Mouse (Mus musculus) liver, postnatal 0 days (tissue): ENCODE measurements around the gene Prkaca. TPM values are rescaled to one million over a fixed set of nuclear protein-coding genes. Genes with fewer than 3 reads are reported as not detected.
"Not testable (repeated sequence)": the region's sequence is repeated elsewhere in the genome, so short reads cannot be mapped to it uniquely, and the experiment has no call there.

Source experiments
- ATAC-seq: fragments of 200-750 bp; cut with Nextera tagmentation; 2 replicates; pipeline ENCODE4 v1.8.0; 2017; ENCODE audit warnings: mild to moderate bottlenecking, moderate library complexity
- DNase-seq: peaks from one replicate; pipeline ENCODE4 v3.0.0-alpha.2; 2016
- H3K27ac ChIP-seq: fragments of 300-500 bp; sonication (generic); 2 replicates; pipeline ENCODE4 v1.5.1; 2014; ENCODE audit warnings: antibody characterized with exemption, moderate library complexity, mild to moderate bottlenecking, low read depth
- H3K27me3 ChIP-seq: fragments of 300-500 bp; sonication (generic); 2 replicates; pipeline ENCODE4 v1.6.1; 2014; ENCODE audit warnings: low read length, control low read depth, mixed read lengths; ENCODE audit not compliant: insufficient read depth
- H3K36me3 ChIP-seq: fragments of 300-500 bp; sonication (generic); replicated peaks from 2 replicates; pipeline ENCODE4 v1.6.1; 2014; ENCODE audit warnings: mild to moderate bottlenecking, control low read depth, low read length, moderate library complexity, mixed read lengths; ENCODE audit not compliant: insufficient read depth
- H3K4me1 ChIP-seq: fragments of 300-500 bp; sonication (generic); 2 replicates; pipeline ENCODE4 v1.6.1; 2014; ENCODE audit warnings: antibody characterized with exemption, mild to moderate bottlenecking, control low read depth; ENCODE audit not compliant: insufficient read depth
- H3K4me2 ChIP-seq: fragments of 300-500 bp; sonication (generic); 2 replicates; pipeline ENCODE4 v1.6.1; 2014; ENCODE audit warnings: low read depth, mild to moderate bottlenecking, low read length, moderate library complexity, mixed read lengths
- H3K4me3 ChIP-seq: fragments of 300-500 bp; sonication (generic); 2 replicates; pipeline ENCODE4 v1.5.1; 2014; ENCODE audit warnings: low read depth, low read length
- H3K9ac ChIP-seq: fragments of 300-500 bp; sonication (generic); replicated peaks from 2 replicates; pipeline ENCODE4 v1.6.1; 2014; ENCODE audit warnings: mild to moderate bottlenecking, moderate library complexity
- H3K9me3 ChIP-seq: fragments of 300-500 bp; sonication (generic); 2 replicates; pipeline ENCODE4 v1.6.1; 2016; ENCODE audit warnings: mild to moderate bottlenecking, control low read depth, low read length, mixed read lengths
- CTCF ChIP-seq: sonication (generic); IDR thresholded peaks from 2 replicates; pipeline ENCODE4 v1.5.1; 2016; ENCODE audit warnings: antibody characterized with exemption, low read depth
- EP300 ChIP-seq: IDR thresholded peaks from 2 replicates; pipeline ENCODE4 v1.6.1; 2016; ENCODE audit warnings: antibody characterized with exemption, low read depth, mild to moderate bottlenecking
- WGBS: fragments of 180-500 bp; shearing (Covaris S2); extraction: QIAGEN DNeasy Blood & Tissue Kit; methylation state at CpG from one replicate; pipeline ENCODE4 v1.1.7; 2014; ENCODE audit not compliant: insufficient replicate concordance; 5-methylcytosine and 5-hydroxymethylcytosine counted together
- polyA plus RNA-seq: library from polyadenylated mRNA; unstranded; fragments of >200 nt; fragmentation: Nextera tagmentation; extraction: Ambion mirVana; gene quantifications from 2 replicates; pipeline ENCODE4 v1.2.1, GENCODE M21; 2015

The Prkaca gene
- polyA plus RNA-seq, 1 experiment from 2014 or later, result 28.2 TPM

DNA sequence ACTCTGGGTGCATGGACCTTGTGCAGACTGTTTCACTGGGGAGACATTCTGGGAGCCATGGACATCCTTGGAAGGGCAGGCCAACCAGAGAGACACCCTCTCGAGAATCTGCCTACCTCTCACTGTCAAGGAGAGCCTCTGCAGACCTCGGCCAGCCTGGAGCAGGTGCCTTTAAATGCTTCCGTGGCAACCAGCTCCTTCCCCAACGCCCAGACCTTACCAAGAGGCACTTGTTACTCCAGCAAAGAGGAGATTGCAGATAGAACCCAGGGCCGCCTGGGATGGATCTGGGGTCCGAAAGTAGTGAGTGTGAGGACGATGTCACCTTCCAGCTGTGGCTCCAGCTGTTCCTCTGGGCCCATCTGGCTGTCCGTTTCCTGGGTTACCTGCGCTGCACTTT is 5.4 kb downstream of the Prkaca start:
- WGBS, result 82% methylated on average over 9 of the region's 9 CpGs
- Histone ChIP-seq H3K4me2 (no peak overlapping the region), H3K4me3 (no peak overlapping the region), H3K27ac (peak overlapping the region; percentile 55), H3K4me1 (peaks cover 29% of the 10 kb centered on the region), H3K9ac (no peak overlapping the region), H3K36me3 (peaks cover 12% of the 10 kb centered on the region), H3K9me3 (no peaks in the 10 kb centered on the region), H3K27me3 (no peaks in the 10 kb centered on the region)
- TF ChIP-seq CTCF (no peak), EP300 (no peak)
- ATAC-seq (no peak), DNase-seq (no peak)

DNA sequence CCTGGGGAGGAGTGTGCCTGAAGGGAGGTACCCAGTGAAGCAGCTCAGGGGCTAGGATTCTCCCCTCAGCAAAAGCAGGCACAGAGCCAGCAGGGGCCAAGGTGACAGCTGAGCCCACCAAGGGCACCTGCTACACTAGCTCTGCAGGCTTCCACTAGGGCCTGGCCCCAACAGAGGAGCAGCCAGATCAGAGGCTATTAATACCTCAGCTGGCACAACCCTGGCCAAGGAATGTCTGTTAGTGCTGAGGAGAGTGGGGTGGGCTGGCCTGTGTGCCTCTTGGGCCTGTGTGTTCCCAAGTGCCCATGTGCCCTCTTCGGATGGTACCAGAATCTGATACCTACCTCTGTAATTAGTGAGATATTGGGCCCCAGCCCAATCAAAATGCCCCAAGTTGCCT is 7.5 kb downstream of the Prkaca start:
- no peak overlapping the region for H3K4me3 ChIP-seq
- H3K4me1 ChIP-seq, result peaks cover 18% of the 10 kb centered on the region
- DNase-seq (no peak), ATAC-seq (no peak)
- 73% methylated on average over 1 of the region's 1 CpGs for WGBS
- no peak overlapping the region for H3K9ac ChIP-seq
- no peaks in the 10 kb centered on the region for H3K9me3 ChIP-seq
- no peaks in the 10 kb centered on the region for H3K27me3 ChIP-seq
- no peak overlapping the region for H3K4me2 ChIP-seq
- H3K27ac ChIP-seq, result no peak overlapping the region
- TF ChIP-seq EP300 (no peak), CTCF (no peak)
- peaks cover 22% of the 10 kb centered on the region for H3K36me3 ChIP-seq

DNA sequence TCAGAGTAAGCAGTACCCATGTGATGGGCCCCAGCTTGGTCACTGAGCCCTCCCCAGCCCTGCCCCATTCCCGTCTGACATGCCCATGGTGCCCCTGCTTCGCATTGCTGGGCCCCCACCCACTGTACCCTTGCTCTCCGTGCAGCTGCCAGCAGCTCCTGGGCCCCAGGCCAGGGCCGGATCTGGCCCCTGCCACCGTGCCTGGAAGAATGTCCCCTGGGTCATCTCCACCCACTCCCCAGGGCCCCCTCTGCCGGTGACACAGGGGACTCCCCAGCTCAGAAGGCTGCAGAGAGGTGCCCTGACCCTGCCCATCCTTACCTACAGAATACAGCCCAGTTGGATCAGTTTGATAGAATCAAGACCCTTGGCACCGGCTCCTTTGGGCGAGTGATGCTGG is 8.1 kb downstream of the Prkaca start:
- WGBS, result 74% methylated on average over 8 of the region's 8 CpGs
- Histone ChIP-seq H3K27ac (no peak overlapping the region), H3K4me2 (no peak overlapping the region), H3K9me3 (no peaks in the 10 kb centered on the region), H3K36me3 (peaks cover 22% of the 10 kb centered on the region), H3K27me3 (no peaks in the 10 kb centered on the region), H3K4me1 (peaks cover 18% of the 10 kb centered on the region), H3K4me3 (no peak overlapping the region), H3K9ac (no peak overlapping the region)
- no peak for DNase-seq
- TF ChIP-seq CTCF, result no peak
- TF ChIP-seq EP300, result no peak
- no peak for ATAC-seq

DNA sequence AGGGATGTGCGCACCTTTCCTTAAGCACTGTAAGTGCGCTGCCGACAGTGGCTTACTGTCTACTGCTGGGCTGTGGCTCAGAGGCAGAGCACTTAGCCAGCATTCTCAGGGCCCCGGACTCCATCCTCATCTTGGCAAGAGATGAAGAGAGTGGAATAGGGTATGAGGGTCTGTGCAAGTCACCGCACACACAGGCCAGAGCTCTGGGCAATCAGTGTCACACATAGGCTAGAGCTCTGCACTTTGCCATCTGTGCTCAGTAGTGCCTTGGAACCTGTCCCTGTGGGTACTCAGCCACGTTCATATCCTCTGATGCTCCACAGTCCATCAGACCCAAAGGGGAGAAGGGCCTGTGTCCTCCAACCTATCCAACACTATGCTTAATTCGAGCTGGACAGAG is 8.7 kb downstream of the Prkaca start:
- DNase-seq (no peak), ATAC-seq (no peak)
- H3K9ac ChIP-seq, result no peak overlapping the region
- peaks cover 18% of the 10 kb centered on the region for H3K4me1 ChIP-seq
- no peak overlapping the region for H3K4me2 ChIP-seq
- H3K27me3 ChIP-seq, result no peaks in the 10 kb centered on the region
- H3K9me3 ChIP-seq, result no peaks in the 10 kb centered on the region
- no peak overlapping the region for H3K27ac ChIP-seq
- TF ChIP-seq EP300 (no peak), CTCF (no peak)
- H3K36me3 ChIP-seq, result peaks cover 27% of the 10 kb centered on the region
- H3K4me3 ChIP-seq, result no peak overlapping the region
- WGBS, result 88% methylated on average over 7 of the region's 7 CpGs

DNA sequence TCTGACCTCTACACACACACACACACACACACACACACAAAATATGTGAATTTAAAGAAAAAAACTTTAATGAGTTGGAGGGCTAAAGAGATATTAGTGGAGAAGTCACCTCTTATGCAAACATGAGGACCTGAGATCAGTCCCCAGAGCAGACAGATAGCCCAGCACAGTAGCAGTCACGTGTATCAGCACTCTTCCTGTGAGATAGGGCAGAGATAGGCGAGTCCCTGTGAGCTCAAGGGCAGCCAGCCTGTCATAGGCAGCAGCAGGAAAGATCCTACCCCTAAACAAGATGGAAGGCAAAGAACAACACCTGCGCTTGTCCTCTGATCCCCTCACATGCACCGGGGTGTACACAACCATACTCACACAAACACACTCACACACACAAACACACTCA is 9.7 kb downstream of the Prkaca start:
- DNase-seq (no peak), ATAC-seq (no peak)
- H3K36me3 ChIP-seq, result peaks cover 34% of the 10 kb centered on the region
- no peaks in the 10 kb centered on the region for H3K9me3 ChIP-seq
- H3K9ac ChIP-seq, result no peak overlapping the region
- WGBS, result 60% methylated on average over 4 of the region's 4 CpGs
- no peaks in the 10 kb centered on the region for H3K27me3 ChIP-seq
- H3K4me2 ChIP-seq, result no peak overlapping the region
- H3K4me3 ChIP-seq, result no peak overlapping the region
- no peak overlapping the region for H3K27ac ChIP-seq
- TF ChIP-seq CTCF (no peak), EP300 (no peak)
- peaks cover 10% of the 10 kb centered on the region for H3K4me1 ChIP-seq

DNA sequence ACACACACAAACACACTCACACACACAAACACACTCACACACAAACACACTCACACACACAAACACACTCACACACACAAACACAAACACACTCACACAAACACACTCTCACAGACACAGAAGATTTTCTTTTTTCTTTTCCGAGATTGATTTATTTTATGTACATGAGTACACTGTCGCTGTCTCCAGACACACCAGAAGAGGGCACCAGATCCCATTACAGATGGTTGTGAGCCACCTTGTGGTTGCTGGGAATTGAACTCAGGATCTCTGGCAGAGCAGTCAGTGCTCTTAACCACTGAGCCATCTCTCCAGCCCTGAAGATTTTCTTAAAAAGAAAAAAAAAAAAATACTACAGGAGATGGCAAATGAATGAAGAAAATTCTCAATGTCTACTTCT is 10.4 kb downstream of the Prkaca start:
- not testable (repeated sequence) for DNase-seq
- 95% methylated on average over 2 of the region's 2 CpGs for WGBS

DNA sequence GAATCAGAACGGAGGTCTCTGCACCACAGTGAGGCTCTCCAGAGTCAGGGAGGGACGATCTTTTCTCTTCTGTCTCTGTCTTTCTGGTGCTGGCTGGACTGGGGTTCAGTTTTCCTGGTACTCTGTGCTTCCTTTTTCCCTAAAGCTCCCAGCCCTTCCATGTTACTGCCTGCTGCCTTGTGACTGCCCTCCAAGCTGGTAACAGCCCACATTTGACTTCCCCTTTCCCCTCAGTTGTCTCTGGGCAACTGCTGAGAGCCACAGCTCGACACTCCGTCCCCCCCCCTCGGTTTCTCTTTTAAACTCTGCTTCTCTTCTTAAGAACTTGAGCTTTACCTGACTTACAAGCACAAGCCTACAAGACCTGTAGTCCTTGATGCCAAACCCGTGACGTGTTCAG is 16.4 kb downstream of the Prkaca start:
- Histone ChIP-seq H3K36me3 (peaks cover 50% of the 10 kb centered on the region), H3K9me3 (no peaks in the 10 kb centered on the region), H3K27me3 (no peaks in the 10 kb centered on the region), H3K27ac (no peak overlapping the region), H3K9ac (no peak overlapping the region), H3K4me2 (no peak overlapping the region), H3K4me3 (no peak overlapping the region), H3K4me1 (peaks cover 3% of the 10 kb centered on the region; the same call in 1 of the 2 replicates)
- TF ChIP-seq EP300 (no peak), CTCF (no peak)
- ATAC-seq (no peak), DNase-seq (no peak)
- WGBS, result 58% methylated on average over 7 of the region's 7 CpGs

More for the DNA sequence above, 10.4 kb downstream of the Prkaca start:
- H3K9ac ChIP-seq, H3K9me3 ChIP-seq, ATAC-seq, H3K27ac ChIP-seq, H3K4me2 ChIP-seq, H3K4me3 ChIP-seq, H3K4me1 ChIP-seq, H3K27me3 ChIP-seq: not testable (repeated sequence)
- H3K36me3 ChIP-seq, result peaks cover 40% of the 10 kb centered on the region
- peak; percentile 28; the same call in 1 of the 2 replicates for TF ChIP-seq CTCF
